Mouse (Mus musculus) MEL (cell line): ENCODE results near the gene Dync1i2. TPM values are rescaled to one million over a fixed set of nuclear protein-coding genes. Genes with fewer than 3 reads are reported as not detected.

Experiments
- DNase-seq: peaks from one replicate; pipeline ENCODE4 v3.0.0; 2011; ENCODE audit warnings: low read depth, low spot score
- H3K27ac ChIP-seq: 2 replicates; pipeline ENCODE4 v1.5.1; 2012; ENCODE audit warnings: low read depth, mild to moderate bottlenecking, control low read depth, low read length, moderate library complexity; ENCODE audit not compliant: control insufficient read depth
- H3K27me3 ChIP-seq, 2 experiments: fragments of 150-350 bp in 1 of 2; sonication (generic) in 1 of 2; 2 replicates each; pipeline ENCODE4 v1.6.1; 2012; ENCODE audit warnings: low read length in 2 of 2, mild to moderate bottlenecking in 2 of 2, improper control_type of control experiment in 1 of 2, moderate library complexity in 1 of 2; ENCODE audit not compliant: insufficient read depth in 2 of 2, control insufficient read depth in 1 of 2
- H3K36me3 ChIP-seq, 2 experiments: 2 replicates each; pipeline ENCODE4 v1.6.1; 2012 to 2014; ENCODE audit warnings: low read length in 2 of 2, improper control_type of control experiment in 1 of 2, inconsistent platforms in 1 of 2, mild to moderate bottlenecking in 1 of 2; ENCODE audit not compliant: insufficient read depth in 2 of 2, control insufficient read depth in 1 of 2
- H3K4me1 ChIP-seq, 2 experiments: fragments of 150-350 bp in 1 of 2; sonication (generic) in 1 of 2; 2 replicates each; pipeline ENCODE4 v1.6.1; 2012; ENCODE audit warnings: low read length in 2 of 2, improper control_type of control experiment in 1 of 2, mild to moderate bottlenecking in 1 of 2; ENCODE audit not compliant: insufficient read depth in 2 of 2, control insufficient read depth in 1 of 2
- H3K4me3 ChIP-seq, 2 experiments: fragments of 150-350 bp in 1 of 2; sonication (generic) in 1 of 2; 2 replicates each; pipeline ENCODE4 v1.5.1; 2012; ENCODE audit warnings: low read depth in 2 of 2, low read length in 2 of 2, mild to moderate bottlenecking in 2 of 2, moderate library complexity in 2 of 2, control low read depth in 1 of 2, improper control_type of control experiment in 1 of 2; ENCODE audit not compliant: control insufficient read depth in 1 of 2, insufficient read depth in 1 of 2
- H3K79me2 ChIP-seq: 2 replicates; pipeline ENCODE4 v1.6.1; 2012; ENCODE audit warnings: mild to moderate bottlenecking, low read length, moderate library complexity; ENCODE audit not compliant: control insufficient read depth, poor library complexity, insufficient read depth
- H3K9ac ChIP-seq: 2 replicates; pipeline ENCODE4 v1.6.1; 2012; ENCODE audit warnings: low read depth, mild to moderate bottlenecking, control low read depth, low read length, moderate library complexity; ENCODE audit not compliant: control insufficient read depth, poor library complexity, severe bottlenecking
- H3K9me3 ChIP-seq: fragments of 150-350 bp; sonication (generic); replicated peaks from 2 replicates; pipeline ENCODE4 v1.6.1; 2012; ENCODE audit warnings: mild to moderate bottlenecking, low read length, improper control_type of control experiment, moderate library complexity; ENCODE audit not compliant: insufficient read depth
- CHD2 ChIP-seq: IDR thresholded peaks from 2 replicates; pipeline ENCODE4 v1.6.1; 2011; ENCODE audit warnings: low read length, improper control_type of control experiment
- CTCF ChIP-seq, 3 experiments: IDR thresholded peaks in 2 of 3; conservative IDR thresholded peaks in 1 of 3; 2 replicates each; pipeline ENCODE4 v1.5.1; 2011 to 2012; ENCODE audit warnings: low read length in 3 of 3, low read depth in 2 of 3, mild to moderate bottlenecking in 2 of 3, improper control_type of control experiment in 1 of 3, inconsistent platforms in 1 of 3, mixed read lengths in 1 of 3, moderate library complexity in 1 of 3; ENCODE audit not compliant: control insufficient read depth in 1 of 3, insufficient read depth in 1 of 3, poor library complexity in 1 of 3, severe bottlenecking in 1 of 3
- E2F4 ChIP-seq: IDR thresholded peaks from 2 replicates; pipeline ENCODE4 v1.6.1; 2011; ENCODE audit warnings: low read depth, low read length, improper control_type of control experiment, borderline replicate concordance
- ELF1 ChIP-seq: IDR thresholded peaks from 2 replicates; pipeline ENCODE4 v1.6.1; 2014; ENCODE audit warnings: low read depth, mild to moderate bottlenecking, inconsistent platforms, low read length, improper control_type of control experiment, moderate library complexity
- GATA1 ChIP-seq: IDR thresholded peaks from 2 replicates; pipeline ENCODE4 v1.6.1; 2011; ENCODE audit warnings: low read depth, low read length, improper control_type of control experiment
- JUND ChIP-seq: IDR thresholded peaks from 2 replicates; pipeline ENCODE4 v1.6.1; 2011; ENCODE audit warnings: low read depth, mild to moderate bottlenecking, improper control_type of control experiment, low read length
- KAT2A ChIP-seq: conservative IDR thresholded peaks from 2 replicates; pipeline ENCODE4 v1.6.1; 2012; ENCODE audit warnings: low read depth, low read length, improper control_type of control experiment, inconsistent platforms
- MAFK ChIP-seq: IDR thresholded peaks from 2 replicates; pipeline ENCODE4 v1.6.1; 2011; ENCODE audit warnings: low read depth, mild to moderate bottlenecking, low read length, improper control_type of control experiment, borderline replicate concordance
- MAZ ChIP-seq: IDR thresholded peaks from 2 replicates; pipeline ENCODE4 v1.6.1; 2012; ENCODE audit warnings: low read depth, mild to moderate bottlenecking, inconsistent platforms, low read length, improper control_type of control experiment
- MYB ChIP-seq: IDR thresholded peaks from 2 replicates; pipeline ENCODE4 v1.6.1; 2011; ENCODE audit warnings: mild to moderate bottlenecking, low read depth, low read length, improper control_type of control experiment
- MYC ChIP-seq: IDR thresholded peaks from 2 replicates; pipeline ENCODE4 v1.6.1; 2011; ENCODE audit warnings: low read depth, mild to moderate bottlenecking, low read length, improper control_type of control experiment, moderate library complexity
- NELFE ChIP-seq: IDR thresholded peaks from 2 replicates; pipeline ENCODE4 v1.6.1; 2011; ENCODE audit warnings: low read depth, low read length, improper control_type of control experiment
- POLR2AphosphoS2 ChIP-seq: IDR thresholded peaks from 2 replicates; pipeline ENCODE4 v1.6.1; 2011; ENCODE audit warnings: low read length, improper control_type of control experiment
- POLR2AphosphoS5 ChIP-seq: IDR thresholded peaks from 2 replicates; pipeline ENCODE4 v1.6.1; 2012; ENCODE audit warnings: low read depth, borderline replicate concordance, mild to moderate bottlenecking, inconsistent platforms, low read length, moderate library complexity, mixed read lengths
- TAL1 ChIP-seq: IDR thresholded peaks from 2 replicates; pipeline ENCODE4 v1.6.1; 2012; ENCODE audit warnings: mild to moderate bottlenecking, inconsistent platforms, low read length, moderate library complexity, mixed read lengths
- TBP ChIP-seq: IDR thresholded peaks from 2 replicates; pipeline ENCODE4 v1.8.0; 2011; ENCODE audit warnings: low read depth, low read length, improper control_type of control experiment
- TCF12 ChIP-seq: IDR thresholded peaks from 2 replicates; pipeline ENCODE4 v1.6.1; 2014; ENCODE audit warnings: low read depth, mild to moderate bottlenecking, inconsistent platforms, low read length, improper control_type of control experiment, moderate library complexity
- USF2 ChIP-seq, 2 experiments: IDR thresholded peaks; 2 replicates each; pipeline ENCODE4 v1.6.1; 2011 to 2012; ENCODE audit warnings: improper control_type of control experiment in 2 of 2, low read length in 2 of 2, borderline replicate concordance in 1 of 2, inconsistent platforms in 1 of 2, low read depth in 1 of 2, mild to moderate bottlenecking in 1 of 2; ENCODE audit not compliant: insufficient read depth in 1 of 2
- ZMIZ1 ChIP-seq: IDR thresholded peaks from 2 replicates; pipeline ENCODE4 v1.6.1; 2012; ENCODE audit warnings: low read depth, mild to moderate bottlenecking, inconsistent platforms, low read length, improper control_type of control experiment, moderate library complexity
- ZNF384 ChIP-seq: IDR thresholded peaks from 2 replicates; pipeline ENCODE4 v1.6.1; 2012; ENCODE audit warnings: low read depth, mild to moderate bottlenecking, inconsistent platforms, low read length, improper control_type of control experiment
- polyA plus RNA-seq, 2 experiments: library from polyadenylated mRNA; stranded (reverse) in 1 of 2; unstranded in 1 of 2; fragments of >175 nt in 1 of 2; fragments of >200 nt in 1 of 2; gene quantifications; 2 replicates each; pipeline versions ENCODE4 v1.2.1 to v1.2.4; 2012; ENCODE audit warnings: low replicate concordance in 2 of 2, low read depth in 1 of 2; ENCODE audit not compliant: insufficient read length in 2 of 2, insufficient read depth in 1 of 2, missing spikeins in 1 of 2
- total RNA-seq: library from RNA; depleted of rRNA; stranded (reverse); fragments of 300-350 nt; gene quantifications from 2 replicates; pipeline ENCODE4 v1.2.3, GENCODE M21; 2012

Gene Dync1i2
- total and polyA plus RNA-seq, 3 experiments = 21.8 to 156 (median 59.1) TPM

DNA sequence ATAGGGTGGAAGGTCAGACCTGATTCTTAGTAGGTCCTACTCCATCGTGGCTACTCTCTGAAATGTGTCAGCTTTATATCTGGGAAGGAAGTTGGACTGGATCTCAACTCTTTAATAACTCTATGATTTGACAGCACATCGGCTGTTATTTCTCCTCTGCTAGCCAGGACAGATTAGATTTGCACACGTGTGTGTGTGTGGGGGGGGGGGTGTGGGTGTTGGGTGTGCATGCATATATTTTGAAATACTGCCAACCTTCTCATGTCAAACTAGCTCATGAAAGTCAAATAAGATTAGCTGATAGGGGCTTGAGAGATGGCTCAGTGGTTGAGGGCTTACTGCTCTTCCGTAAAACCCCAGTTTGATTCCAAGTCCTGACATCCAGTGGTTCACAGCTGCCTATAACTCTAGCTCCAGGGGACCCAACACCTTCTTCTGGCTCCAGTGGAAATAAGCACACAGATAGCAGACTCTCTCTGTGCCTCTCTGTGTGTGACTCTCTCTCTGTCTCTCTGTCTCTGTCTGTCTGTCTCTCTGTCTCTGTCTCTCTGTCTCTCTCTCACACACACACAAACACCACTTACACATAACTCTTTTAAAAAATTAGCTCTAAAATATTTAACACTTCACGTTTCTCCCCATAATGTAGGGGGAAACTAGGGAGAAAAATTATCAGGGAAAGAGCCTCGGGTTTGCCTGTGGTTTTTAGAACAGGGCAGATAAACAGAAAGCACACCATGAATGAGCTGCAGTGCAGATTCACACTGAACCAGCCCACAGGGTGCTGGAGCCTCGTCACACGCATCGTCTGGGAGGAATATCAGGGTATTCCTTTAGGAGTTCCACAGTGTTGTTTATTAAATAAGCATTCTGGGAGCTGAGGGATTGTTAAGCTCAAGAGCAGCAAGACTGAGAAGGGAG lies 34.9 kb upstream of the Dync1i2 start (continued):
- TF ChIP-seq USF2 (IDR thresholded peaks at IDR 0.05; ENCODE audit: borderline replicate concordance in 1 of 2, insufficient read depth in 1 of 2, low read depth in 1 of 2, low read length in 2 of 2) = no peak
- TF ChIP-seq ZMIZ1 = no peak
- TF ChIP-seq MAFK = no peak; the same call in 1 of the 2 replicates
- TF ChIP-seq TCF12 = peak; percentile 34; the same call in 1 of the 2 replicates
- TF ChIP-seq TBP = no peak

DNA sequence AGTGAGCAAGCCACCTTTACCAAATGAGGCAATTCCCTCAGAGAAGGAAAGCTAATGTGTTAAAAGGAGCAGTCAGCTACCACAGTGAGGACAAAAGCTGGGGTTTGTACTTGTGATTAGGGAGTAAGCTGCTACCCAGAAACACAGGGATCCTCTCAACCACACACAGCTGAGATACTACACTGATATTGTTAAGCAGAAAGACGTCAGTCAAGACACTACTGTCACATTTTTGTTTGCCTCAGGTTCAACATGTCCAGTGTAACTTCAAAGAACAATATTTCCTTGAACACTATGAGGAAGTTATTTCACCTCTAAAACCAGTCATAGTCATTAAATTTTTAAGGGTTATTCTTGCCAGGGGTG lies 34.3 kb upstream of the Dync1i2 start:
- no peaks in the 10 kb centered on the region; a peak in 1 of 4 replicates for H3K27me3 ChIP-seq
- H3K9ac ChIP-seq = peak overlapping the region; percentile 13
- no peaks in the 10 kb centered on the region for H3K79me2 ChIP-seq
- DNase-seq = peak; percentile 60
- H3K9me3 ChIP-seq = no peaks in the 10 kb centered on the region
- H3K36me3 ChIP-seq = no peaks in the 10 kb centered on the region; a peak in 1 of 4 replicates
- peak overlapping the region; percentile 17 to 41 for H3K4me3 ChIP-seq
- H3K4me1 ChIP-seq = peaks cover 3 to 19% of the 10 kb centered on the region in 2 experiments
- TF ChIP-seq POLR2AphosphoS2 (no peak), TBP (no peak), E2F4 (no peak), JUND (no peak), MYC (no peak), ZNF384 (no peak), MAFK (no peak), GATA1 (no peak), TAL1 (no peak), USF2 (IDR thresholded peaks at IDR 0.05; ENCODE audit: borderline replicate concordance in 1 of 2, insufficient read depth in 1 of 2, low read depth in 1 of 2, low read length in 2 of 2) (no peak), POLR2AphosphoS5 (no peak), NELFE (no peak), CHD2 (no peak), ELF1 (no peak), CTCF (IDR thresholded peaks at IDR 0.05 in 2 of 3, conservative IDR thresholded peaks at IDR 0.05 in 1 of 3; ENCODE audit: control insufficient read depth in 1 of 3, insufficient read depth in 1 of 3, low read depth in 2 of 3, low read length in 3 of 3, poor library complexity in 1 of 3, severe bottlenecking in 1 of 3) (no peak), TCF12 (no peak), KAT2A (no peak), MAZ (no peak), MYB (no peak)
- H3K27ac ChIP-seq = no peak overlapping the region
